Mouse (Mus musculus) R1 (cell line): ENCODE measurements around the gene Ulk3.

Source experiments
- DNase-seq: peaks from one replicate; pipeline ENCODE4 v3.0.0-alpha.2; 2018; ENCODE audit warnings: low read depth, low spot score

The Ulk3 gene

DNA sequence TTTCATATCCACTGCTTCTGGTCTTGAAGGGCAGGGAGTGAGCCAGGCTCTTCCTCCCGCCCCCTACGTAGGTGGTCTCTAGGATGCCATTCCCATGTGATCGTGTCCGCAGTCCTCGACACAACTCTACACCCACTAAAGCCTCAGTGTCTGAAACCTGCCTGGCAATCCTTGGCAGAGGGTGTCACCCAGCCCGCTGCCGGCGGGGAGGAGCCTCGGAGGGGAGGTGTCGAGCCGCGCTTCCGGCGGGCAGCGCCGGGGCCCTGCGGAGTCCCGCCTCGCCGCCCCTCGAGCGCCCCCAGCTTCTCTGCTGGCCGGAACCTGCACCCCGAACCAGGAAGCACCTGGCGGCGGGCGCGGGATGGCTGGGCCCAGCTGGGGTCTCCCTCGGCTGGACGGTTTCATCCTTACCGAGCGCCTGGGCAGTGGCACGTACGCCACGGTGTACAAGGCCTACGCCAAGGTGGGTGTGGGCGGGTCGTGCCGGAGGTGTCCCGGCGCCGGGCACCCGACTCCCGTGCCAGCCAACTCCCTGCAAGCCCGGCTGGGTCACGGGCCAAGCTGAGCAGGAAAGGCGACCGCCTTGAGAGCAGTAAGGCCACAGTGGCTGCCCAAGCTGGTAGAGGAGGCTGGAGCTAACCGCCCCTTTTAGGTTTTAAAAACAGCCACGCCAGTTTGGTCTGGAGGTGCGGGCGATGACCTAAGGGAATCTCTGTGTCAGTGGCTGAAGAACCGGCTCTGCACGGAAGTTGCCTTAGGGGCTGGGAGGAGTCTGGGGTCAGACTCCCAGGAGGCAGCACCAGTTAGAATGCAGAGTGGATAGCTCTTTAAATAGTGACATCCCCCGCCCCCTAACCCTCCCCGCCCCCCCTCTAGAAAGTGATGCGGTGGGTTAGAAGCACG is at the start of gene Ulk3:
Ulk3 (plus strand) TSS at position 229 of the 903 bp plus-strand sequence.
- peak; percentile 94 for DNase-seq

- no peak for DNase-seq
These were observed 49.7 kb upstream of the Ulk3 start for GRCm38 (mm10) chr9:57539550-57539949.

GRCm38 (mm10) chr9:57541312-57541711 is 47.9 kb upstream of the Ulk3 start:
- DNase-seq, result peak; percentile 50

DNA sequence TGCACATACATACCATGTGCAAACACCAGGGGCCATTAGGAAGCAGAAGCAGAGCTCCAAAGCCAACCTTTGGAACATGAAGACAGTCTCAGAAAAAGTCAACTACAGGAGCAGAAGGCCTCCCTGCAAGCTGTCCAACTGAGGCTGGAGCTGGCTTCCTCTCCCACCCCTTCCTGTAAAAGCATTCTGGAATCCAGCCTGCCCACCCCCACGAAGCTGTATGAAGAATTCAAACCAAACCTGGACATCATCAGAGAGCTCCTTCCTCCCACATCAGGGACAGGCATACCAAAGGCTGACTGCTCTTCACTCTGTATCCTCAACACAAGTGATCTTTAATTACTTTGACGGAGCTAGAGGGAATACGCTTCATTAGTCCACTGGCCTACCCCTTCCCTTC is 45.3 kb upstream of the Ulk3 start:
- DNase-seq, result no peak

DNA sequence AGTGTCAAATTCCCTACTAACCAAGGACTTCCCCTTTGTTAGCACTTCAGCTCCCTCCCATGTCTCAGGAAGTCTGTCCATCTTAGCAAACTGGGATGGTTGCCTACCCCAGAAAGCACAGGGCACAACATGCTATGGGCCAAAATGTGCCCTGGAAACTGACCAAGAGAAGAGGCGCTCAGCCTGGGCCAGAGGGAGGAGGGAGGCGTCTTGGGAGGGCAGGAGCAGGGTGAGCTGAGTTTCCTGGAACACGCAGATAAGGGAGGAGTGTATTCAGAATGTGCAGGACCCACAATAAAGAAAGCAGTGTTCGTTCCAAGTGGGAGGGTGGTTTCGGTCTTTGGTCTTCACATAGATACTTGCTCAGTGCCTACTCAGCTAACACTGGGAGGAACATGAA is 42.0 kb upstream of the Ulk3 start:
- no peak for DNase-seq

DNA sequence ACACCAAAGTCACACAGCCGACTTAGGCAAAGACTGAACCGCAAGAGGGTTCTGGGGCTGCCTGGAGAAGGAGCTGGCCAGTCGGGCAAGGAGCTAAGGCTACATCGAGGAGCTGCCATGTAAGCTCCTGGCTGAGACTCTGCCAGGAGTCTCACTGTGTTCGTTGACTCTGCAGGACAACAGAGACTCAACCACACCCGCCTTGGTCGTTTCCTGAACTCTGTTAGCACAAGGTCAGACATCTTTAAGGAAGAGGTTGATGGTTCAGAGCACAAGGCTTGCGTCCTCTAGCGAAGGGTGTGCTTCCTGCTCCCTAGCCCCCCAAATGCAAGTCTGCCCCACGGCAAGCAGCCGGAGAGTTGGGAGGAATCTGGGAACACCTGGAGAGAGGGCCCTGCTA is 41.4 kb upstream of the Ulk3 start:
- peak; percentile 54 for DNase-seq

- no peak for DNase-seq
These were observed 40.1 kb upstream of the Ulk3 start for GRCm38 (mm10) chr9:57549186-57549585.

DNA sequence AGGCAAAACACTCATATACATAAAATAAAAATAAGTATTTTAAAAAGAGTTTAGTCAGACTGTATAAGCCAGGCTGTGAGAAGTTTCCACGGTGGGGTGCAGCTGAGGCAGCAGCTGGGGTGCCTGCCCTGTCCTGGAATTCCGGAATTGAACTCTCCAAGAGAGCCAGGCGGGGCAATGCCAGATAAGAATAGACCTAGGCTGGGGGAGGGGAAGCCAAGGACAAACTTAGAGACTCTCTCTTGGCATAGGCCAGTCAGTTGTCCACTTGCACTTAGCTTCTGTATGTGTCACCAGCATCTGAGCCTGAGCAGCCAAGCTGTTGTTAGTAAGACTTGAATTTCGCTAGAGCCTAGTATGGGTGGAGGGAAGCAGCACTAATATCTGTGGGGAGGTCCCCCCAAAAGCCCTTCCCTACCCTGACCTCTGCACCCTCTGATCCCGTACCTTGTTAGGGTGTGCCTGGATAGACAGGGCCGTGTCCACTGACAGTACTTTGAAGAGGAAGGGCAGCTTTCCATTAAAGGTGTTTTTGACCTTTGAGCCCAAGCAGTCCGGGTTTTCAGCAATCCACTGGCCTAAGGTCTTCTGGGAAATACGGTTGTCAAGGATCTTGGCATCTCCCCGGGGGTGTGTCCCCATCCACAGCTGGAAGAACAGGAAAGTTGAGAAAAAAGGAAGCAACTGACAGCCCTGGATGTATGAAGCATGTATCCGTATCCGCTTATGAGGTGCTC is 39.0 kb upstream of the Ulk3 start:
- DNase-seq, result no peak

DNA sequence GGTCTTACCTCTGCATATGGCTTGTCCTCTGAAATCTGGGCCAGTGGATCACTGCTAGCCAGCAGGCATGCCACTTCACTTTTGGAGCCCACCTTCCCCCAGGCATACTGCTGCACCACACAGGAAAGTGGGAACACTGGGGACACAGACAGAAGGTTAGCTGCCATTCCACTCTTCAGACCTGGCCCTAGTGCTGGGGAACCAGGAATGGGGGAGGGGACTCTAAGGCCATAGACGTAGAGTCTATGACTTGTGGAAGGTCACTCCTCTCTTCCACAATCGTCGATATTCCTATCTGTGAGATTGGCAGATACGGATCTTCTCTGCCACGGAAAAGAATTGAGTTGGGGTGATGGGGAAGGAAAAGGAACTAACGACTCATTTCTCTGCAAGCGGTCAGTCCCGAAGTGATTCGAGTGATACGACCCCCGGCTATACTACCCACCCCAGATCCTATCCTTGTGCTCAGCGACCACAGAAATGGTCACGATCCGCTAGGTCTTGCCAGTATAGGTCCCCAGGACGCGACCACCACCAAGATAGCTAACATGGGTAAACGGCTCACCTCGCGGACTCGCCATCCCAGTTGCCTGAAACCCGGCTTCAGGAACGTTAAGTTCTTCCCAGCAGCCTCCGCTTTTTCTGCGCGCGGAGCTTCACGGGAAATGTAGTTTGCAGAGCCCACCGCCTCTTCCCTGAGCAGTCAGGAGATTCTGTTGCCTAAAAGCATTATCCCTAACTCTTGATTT is 36.9 kb upstream of the Ulk3 start, which contains the start of gene Mpi:
Mpi (minus strand) TSS at position 625 of the 749 bp plus-strand sequence.
- peak; percentile 78 for DNase-seq

DNA sequence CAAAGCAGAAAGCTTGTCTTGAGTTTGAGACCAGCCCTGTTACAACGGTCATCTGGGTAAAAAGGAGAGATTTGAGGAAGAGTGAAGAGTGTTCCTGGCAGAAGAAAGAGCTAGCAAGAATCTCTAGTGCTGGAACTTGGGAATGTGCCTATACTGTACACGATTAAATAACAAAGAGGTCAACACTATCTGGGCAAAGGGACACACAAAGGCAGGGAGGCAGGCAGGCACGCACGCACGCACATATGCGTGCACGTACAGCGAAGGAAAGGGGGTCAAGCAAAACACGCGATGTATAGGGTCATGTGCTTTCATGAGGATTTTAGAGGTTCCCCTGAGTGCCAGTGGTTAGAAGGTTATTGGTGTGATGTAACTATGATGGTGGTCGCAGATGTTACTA is 36.1 kb upstream of the Ulk3 start:
- DNase-seq, result no peak

GRCm38 (mm10) chr9:57554753-57555152 is 34.5 kb upstream of the Ulk3 start:
- DNase-seq, result no peak

DNA sequence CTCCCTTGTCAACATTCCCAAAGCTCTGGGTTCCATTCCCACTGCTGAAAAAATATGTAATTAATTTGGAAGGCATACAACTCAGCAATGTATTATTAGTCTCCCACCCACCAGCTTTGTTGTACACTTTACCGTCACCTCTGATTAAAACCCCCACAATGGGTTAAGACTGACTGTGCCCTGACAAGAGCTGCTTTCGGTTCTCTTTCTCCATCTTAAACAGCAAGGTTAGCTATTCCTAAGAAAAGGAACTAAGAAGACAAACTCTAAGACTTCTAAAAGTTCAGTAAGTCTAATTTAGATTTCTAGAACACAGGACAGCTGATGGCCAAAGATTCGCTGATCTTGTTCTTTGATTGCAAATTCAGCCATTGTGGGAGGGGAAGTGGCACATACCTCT is 32.0 kb upstream of the Ulk3 start:
- DNase-seq, result no peak

GRCm38 (mm10) chr9:57558625-57559024 is 30.6 kb upstream of the Ulk3 start:
- DNase-seq, result no peak

- DNase-seq, result no peak
These were observed 29.7 kb upstream of the Ulk3 start for GRCm38 (mm10) chr9:57559568-57559967.

GRCm38 (mm10) chr9:57560263-57560662 is 29.0 kb upstream of the Ulk3 start:
- DNase-seq, result no peak

GRCm38 (mm10) chr9:57560861-57561710 is 28.2 kb upstream of the Ulk3 start, which contains the start of gene Scamp2:
Gene Scamp2 (plus strand): TSS chr9:57560943.
- DNase-seq, result peak; percentile 98

DNA sequence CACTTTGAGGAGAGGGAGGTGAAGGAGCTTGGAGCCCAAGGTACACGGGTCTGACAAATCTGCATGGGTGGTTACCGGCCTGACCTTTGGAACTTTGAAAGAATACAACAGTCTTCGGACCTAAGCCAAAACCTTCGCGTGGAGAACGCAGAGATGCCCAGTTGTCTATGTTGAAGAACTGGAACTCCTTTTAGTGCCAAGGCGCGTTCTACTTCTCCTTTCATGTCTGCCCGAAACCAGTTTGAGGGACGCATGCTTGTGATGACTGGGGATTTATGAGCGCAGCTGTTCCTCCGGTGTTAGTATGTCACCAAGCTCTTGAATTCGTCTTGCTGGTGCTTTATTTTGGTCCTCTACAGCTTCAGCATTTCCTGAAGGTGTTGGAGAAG is 27.5 kb upstream of the Ulk3 start:
- no peak for DNase-seq

DNA sequence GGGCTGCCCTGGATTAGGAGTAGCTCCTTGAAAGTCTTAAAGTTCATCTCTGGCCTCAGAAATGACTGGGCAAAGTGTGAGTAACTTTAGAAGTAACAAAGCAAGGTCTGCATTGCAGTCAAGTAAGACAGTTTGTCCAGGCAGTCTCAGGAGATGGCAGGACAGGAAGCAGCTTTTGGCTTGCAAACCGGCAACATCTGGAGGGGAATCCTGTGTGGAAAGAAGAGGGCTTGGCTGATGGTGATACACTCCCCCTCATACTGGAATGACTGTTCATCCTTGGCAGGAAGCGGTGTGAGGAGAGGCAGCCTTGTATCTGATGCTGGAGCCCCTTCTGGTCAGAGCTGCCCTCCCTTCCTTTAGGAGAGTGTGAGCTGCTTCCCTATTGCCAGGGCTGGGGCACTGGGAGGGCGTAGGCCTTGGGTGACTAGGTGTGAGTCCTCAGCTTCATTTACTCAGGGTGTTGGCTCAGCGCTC is 26.3 kb upstream of the Ulk3 start:
- no peak for DNase-seq

GRCm38 (mm10) chr9:57564609-57565008 is 24.6 kb upstream of the Ulk3 start:
- no peak for DNase-seq

DNA sequence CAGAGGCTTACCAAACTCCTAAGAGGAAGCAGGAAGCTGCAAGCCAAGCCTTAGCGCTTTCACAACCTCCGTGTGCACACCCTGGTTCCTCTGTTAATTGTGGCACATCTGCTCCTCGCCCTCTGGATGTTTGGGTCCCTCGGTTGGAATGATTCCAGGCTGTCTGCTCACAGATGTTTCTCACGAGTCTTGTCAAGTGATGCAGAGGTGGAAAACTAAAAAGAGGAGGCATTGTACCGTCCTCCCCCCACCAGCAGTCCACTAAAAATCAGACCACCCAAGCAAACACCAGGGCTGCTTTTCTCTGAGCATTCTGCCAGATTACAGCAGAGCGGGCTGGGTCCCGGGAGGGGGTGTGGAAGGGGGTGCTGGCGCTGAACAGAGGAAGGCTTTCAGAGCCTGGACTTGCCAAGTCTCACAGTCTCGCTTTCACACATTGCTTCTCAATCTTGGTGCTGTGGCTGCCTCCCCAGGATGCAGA is 23.5 kb upstream of the Ulk3 start:
- no peak for DNase-seq

DNA sequence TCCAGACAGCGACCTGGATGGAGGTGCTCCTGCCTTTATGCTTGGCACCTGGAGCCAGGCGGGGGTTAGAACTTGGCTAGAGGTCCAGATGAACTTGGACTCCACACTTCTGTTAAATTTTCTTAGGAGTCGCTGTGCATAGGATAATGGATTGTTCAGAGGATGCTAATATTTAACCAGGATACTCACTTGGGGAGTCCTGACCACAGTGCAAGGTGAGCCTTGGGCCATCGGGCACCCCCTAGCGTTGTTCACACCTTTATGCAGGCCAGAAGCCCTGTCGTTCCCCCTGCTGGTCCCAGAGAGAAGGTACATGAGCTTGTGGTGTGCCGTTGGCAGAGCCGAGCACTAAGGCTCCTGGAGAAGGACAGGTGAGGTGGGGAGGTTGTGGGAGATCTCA is 22.4 kb upstream of the Ulk3 start:
- DNase-seq, result peak; percentile 85
